Mouse (Mus musculus) ovary, adult 2 months (tissue): ENCODE data around the gene Gm10024. TPM values are rescaled to one million over a fixed set of nuclear protein-coding genes. Genes with fewer than 3 reads are reported as not detected.

ENCODE experiments used
- polyA plus RNA-seq: library from polyadenylated mRNA; depleted of rRNA; stranded (reverse); fragments of >200 nt; gene quantifications from 2 replicates; pipeline ENCODE4 v1.2.3, GENCODE M21; 2012; rRNA removed

The Gm10024 gene
- polyA plus RNA-seq = not detected in 2 replicates

DNA sequence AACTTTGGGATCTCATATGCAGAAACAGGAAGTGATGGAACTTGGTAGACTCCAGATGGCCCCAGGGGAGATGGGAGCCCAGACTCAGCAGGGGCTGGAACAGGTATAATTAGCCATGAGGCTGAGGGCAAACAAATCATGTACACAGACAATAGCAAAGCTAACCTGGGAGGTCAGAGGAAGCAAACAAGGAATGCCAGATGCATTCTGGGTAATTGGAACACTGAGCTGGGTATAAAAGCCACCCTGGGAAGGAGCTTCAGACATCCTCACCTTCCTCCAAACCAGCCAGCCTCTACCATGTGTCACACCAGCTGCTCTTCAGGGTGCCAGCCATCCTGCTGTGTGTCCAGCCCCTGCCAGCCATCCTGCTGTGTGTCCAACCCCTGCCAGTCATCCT, at the start of gene Gm10024:
Gene Gm10024 (plus strand): TSS at position 301 of the 400 bp plus-strand sequence.

GRCm38 (mm10) chr10:77685895-77686664, 25.2 kb upstream of the Gm10024 start, which contains the start of gene Tspear:
TSS of gene Tspear (plus strand) at chr10:77686569.

GRCm38 (mm10) chr10:77690356-77690807, 20.9 kb upstream of the Gm10024 start, which contains the start of gene Gm19402:
TSS of gene Gm19402 (minus strand) at chr10:77690757.

DNA sequence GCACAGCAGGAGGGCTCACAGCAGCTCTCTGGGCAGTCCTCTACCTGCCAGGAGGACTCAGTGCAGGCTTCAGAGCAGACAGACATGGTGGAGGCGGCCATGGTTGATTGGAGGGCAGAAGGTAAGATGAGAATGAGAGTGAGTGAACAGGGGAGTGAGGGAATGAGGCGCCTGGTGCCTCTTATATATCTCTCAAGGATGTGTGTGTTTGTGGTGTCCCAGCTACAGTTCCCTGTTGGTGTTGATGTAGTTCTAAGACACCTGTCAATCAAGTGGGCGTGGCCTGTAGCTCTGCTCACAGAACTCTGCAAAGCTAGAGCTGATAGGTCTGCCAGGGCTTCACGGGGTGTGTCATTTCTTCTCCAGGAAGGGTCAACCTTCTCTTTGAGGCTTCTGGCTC, 14.1 kb upstream of the Gm10024 start, which contains the start of gene Gm9508:
Gene Gm9508 (minus strand): TSS at position 101 of the 400 bp plus-strand sequence.

GRCm38 (mm10) chr10:77706326-77706725, 4.9 kb upstream of the Gm10024 start, which contains the start of gene Gm10272:
TSS of gene Gm10272 (plus strand) at chr10:77706626.

GRCm38 (mm10) chr10:77715507-77715906, 4.2 kb downstream of the Gm10024 start, which contains the start of gene Gm10142:
TSS of gene Gm10142 (plus strand) at chr10:77715807.

DNA sequence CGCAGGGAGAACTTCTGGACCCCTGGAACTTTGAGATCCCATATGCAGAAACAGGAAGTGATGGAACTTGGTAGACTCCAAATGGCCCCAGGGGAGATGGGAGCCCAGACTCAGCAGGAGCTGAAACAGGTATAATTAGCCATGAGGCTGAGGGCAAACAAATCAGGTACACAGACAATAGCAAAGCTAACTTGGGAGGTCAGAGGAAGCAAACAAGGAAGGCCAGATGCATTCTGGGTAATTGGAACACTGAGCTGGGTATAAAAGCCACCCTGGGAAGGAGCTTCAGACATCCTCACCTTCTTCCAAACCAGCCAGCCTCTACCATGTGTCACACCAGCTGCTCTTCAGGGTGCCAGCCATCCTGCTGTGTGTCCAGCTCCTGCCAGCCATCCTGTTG, 9.0 kb downstream of the Gm10024 start, which contains the start of gene Krtap12-1:
Gene Krtap12-1 (plus strand): TSS at position 301 of the 400 bp plus-strand sequence.

DNA sequence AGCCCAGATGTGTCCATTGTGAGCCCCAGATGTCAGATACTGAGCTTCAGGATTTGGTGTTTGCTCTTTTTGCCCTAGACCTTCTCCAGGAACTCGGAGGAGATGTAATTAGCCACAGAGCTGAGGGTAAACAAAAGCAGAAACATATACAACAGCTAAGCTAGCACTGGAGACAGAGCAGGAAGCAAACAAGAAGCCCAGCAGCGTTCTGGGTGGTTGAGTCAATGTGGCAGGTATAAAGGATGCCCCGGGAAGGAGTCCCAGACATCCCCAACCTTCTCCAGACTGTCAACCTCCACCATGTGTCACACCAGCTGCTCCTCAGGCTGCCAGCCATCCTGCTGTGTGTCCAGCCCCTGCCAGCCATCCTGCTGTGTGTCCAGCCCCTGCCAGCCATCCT, 14.9 kb downstream of the Gm10024 start, which contains the start of gene Gm10100:
Gene Gm10100 (plus strand): TSS at position 301 of the 400 bp plus-strand sequence.

GRCm38 (mm10) chr10:77741924-77742688, 30.8 kb downstream of the Gm10024 start, which contains the start of gene Gm18596:
TSS of gene Gm18596 (minus strand) at chr10:77742638.

DNA sequence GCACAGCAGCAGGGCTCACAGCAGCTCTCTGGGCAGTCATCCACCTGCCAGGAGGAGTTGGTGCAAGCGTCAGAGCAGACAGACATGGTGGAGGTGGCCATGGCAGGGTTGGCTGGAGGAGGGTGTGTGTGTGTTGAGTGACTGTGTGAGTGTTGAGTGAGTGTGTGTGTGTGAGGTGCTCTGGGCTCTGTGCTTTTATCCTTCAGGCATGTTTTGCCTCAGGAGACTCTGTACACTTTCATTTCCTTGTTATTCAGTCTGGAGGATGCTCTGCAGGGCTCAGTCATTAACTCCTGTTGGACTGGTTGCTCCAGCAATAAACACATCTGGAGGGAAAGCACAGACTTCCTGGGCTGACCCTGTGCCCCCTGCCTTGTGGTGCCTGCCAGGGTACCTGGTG, 40.0 kb downstream of the Gm10024 start, which contains the start of gene Gm9736:
Gene Gm9736 (minus strand): TSS at position 101 of the 400 bp plus-strand sequence.

DNA sequence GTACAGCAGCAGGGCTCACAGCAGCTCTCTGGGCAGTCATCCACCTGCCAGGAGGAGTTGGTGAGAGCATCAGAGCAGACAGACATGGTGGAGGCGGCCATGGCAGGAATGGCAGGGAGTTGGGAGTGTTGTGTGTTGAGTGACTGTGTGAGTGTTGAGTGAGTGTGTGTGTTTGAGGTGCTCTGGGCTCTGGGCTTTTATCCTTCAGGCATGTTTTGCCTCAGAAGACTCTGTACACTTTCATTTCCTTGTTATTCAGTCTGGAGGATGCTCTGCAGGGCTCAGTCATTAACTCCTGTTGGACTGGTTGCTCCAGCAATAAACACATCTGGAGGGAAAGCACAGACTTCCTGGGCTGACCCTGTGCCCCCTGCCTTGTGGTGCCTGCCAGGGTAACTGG, 48.3 kb downstream of the Gm10024 start, which contains the start of gene Gm3233:
Gene Gm3233 (minus strand): TSS at position 101 of the 400 bp plus-strand sequence.

Other genes starting within 250 kb of the Gm10024 start
- gene Fam207a, start 195.7 kb upstream of the Gm10024 start, polyA plus RNA-seq = 36.3 and 39.4 TPM in 2 replicates
- 11.3 and 12.6 TPM in 2 replicates for gene Itgb2, start 181.2 kb upstream of the Gm10024 start, polyA plus RNA-seq
- 150 and 206 TPM in 2 replicates for gene Pttg1ip, start 129.7 kb upstream of the Gm10024 start, polyA plus RNA-seq
- gene Sumo3, start 105.4 kb upstream of the Gm10024 start, polyA plus RNA-seq = 416 and 428 TPM in 2 replicates
- gene Gm49325, start 105.3 kb upstream of the Gm10024 start, polyA plus RNA-seq = not detected in 2 replicates
- 43.5 and 49.7 TPM in 2 replicates for gene Ube2g2, start 89.2 kb upstream of the Gm10024 start, polyA plus RNA-seq
- 1.2 and 1.3 TPM in 2 replicates for gene Tspear, start 24.9 kb upstream of the Gm10024 start, polyA plus RNA-seq
- not detected in 2 replicates for gene Gm19402, start 20.7 kb upstream of the Gm10024 start, polyA plus RNA-seq
- gene Gm9508, start 14.2 kb upstream of the Gm10024 start, polyA plus RNA-seq = not detected in 2 replicates
- not detected in 2 replicates for gene Gm10272, start 4.8 kb upstream of the Gm10024 start, polyA plus RNA-seq
- gene Gm10142, start 4.3 kb downstream of the Gm10024 start, polyA plus RNA-seq = not detected in 2 replicates
- gene Krtap12-1, start 9.1 kb downstream of the Gm10024 start, polyA plus RNA-seq = not detected in 2 replicates
- gene Gm10100, start 15.0 kb downstream of the Gm10024 start, polyA plus RNA-seq = not detected in 2 replicates
- not detected in 2 replicates for gene Gm18596, start 31.2 kb downstream of the Gm10024 start, polyA plus RNA-seq
- gene Gm9736, start 39.9 kb downstream of the Gm10024 start, polyA plus RNA-seq = not detected in 2 replicates
- not detected in 2 replicates for gene Gm3233, start 48.2 kb downstream of the Gm10024 start, polyA plus RNA-seq
- not detected in 2 replicates for gene Gm3238, start 59.9 kb downstream of the Gm10024 start, polyA plus RNA-seq
- gene Gm7138, start 65.5 kb downstream of the Gm10024 start, polyA plus RNA-seq = not detected in 2 replicates
- gene Gm3250, start 71.1 kb downstream of the Gm10024 start, polyA plus RNA-seq = not detected in 2 replicates
- gene Gm7137, start 76.7 kb downstream of the Gm10024 start, polyA plus RNA-seq = not detected in 2 replicates
- not detected in 2 replicates for gene Gm9639, start 83.6 kb downstream of the Gm10024 start, polyA plus RNA-seq
- gene Gm19668, start 87.7 kb downstream of the Gm10024 start, polyA plus RNA-seq = not detected in 2 replicates
- gene Gm9507, start 100.4 kb downstream of the Gm10024 start, polyA plus RNA-seq = not detected in 2 replicates
- gene Gm2696, start 103.2 kb downstream of the Gm10024 start, polyA plus RNA-seq = 0.33 TPM in 1 of 2 replicates, not detected in the other
- gene Krtap10-4, start 115.6 kb downstream of the Gm10024 start, polyA plus RNA-seq = not detected in 2 replicates
- gene Krtap10-10, start 124.5 kb downstream of the Gm10024 start, polyA plus RNA-seq = not detected in 2 replicates
- not detected in 2 replicates for gene Gm36176, start 135.3 kb downstream of the Gm10024 start, polyA plus RNA-seq
- not detected in 2 replicates for gene Gm10318, start 141.4 kb downstream of the Gm10024 start, polyA plus RNA-seq
- not detected in 2 replicates for gene Gm3285, start 150.5 kb downstream of the Gm10024 start, polyA plus RNA-seq
- 3.4 and 3.8 TPM in 2 replicates for gene Lrrc3, start 191.1 kb downstream of the Gm10024 start, polyA plus RNA-seq